Mouse (Mus musculus) lung, postnatal 0 days (tissue): ENCODE measurements at regions not wholly inside any gene's neighbourhood (a gene's known extent, or its start where the extent isn't known, plus 50 kb on each side); places are given as distances from the start of the nearest gene placed in this dataset.

Source experiments
- CTCF ChIP-seq: IDR thresholded peaks from 2 replicates; pipeline ENCODE4 v1.5.1; 2016; ENCODE audit warnings: antibody characterized with exemption, mild to moderate bottlenecking
- EP300 ChIP-seq: IDR thresholded peaks from 2 replicates; pipeline ENCODE4 v1.6.1; 2016; ENCODE audit warnings: antibody characterized with exemption, mild to moderate bottlenecking, control low read depth

DNA sequence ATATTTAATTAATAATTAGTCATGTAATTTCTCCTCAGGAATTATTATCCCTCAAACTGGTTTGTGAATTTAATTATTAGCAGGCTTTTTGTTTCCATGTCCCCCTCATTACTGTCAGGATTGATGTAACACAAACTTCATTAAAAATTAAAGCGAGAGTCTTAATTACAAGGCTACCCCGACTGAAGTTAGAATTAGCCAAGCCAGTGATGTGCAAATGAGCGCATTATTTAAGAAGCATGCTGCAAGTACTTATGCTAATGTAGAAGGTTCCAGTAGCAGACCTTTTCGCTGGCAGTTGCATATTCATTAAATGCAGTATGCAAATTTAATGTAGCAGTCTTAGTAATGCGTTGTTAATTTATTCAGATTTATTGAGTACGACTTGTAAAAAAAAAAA, 84.0 kb upstream of the Foxb1 start:
- no peak for TF ChIP-seq EP300
- no peak for TF ChIP-seq CTCF
